Mouse (Mus musculus) ovary, postnatal 14 days (tissue): ENCODE data around the gene Kank2.
"Not testable (repeated sequence)": the region's sequence is repeated elsewhere in the genome, so short reads cannot be mapped to it uniquely, and the experiment has no call there.

ENCODE experiments used
- DNase-seq: peaks from one replicate; pipeline ENCODE4 v3.0.0; 2022; ENCODE audit warnings: low spot score

The Kank2 gene

DNA sequence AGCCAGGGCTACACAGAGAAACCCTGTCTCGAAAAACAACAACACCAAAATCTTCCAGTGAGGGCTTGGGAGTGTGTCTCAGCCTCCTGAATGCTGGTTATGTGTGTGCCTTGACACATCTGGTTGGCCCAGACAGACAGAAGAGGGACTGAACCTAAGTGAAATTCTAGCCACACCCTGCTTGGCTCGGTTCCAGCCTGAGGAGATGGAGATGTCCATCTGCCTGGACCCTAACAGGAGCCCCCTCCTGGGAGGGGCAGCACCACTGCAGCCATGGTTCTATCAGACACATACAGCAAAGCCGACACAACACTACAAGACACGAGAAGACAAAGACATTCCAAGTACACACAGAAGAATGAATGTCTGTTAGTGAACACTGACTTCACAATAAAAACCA is 19.6 kb upstream of the Kank2 start:
- DNase-seq, result no peak

DNA sequence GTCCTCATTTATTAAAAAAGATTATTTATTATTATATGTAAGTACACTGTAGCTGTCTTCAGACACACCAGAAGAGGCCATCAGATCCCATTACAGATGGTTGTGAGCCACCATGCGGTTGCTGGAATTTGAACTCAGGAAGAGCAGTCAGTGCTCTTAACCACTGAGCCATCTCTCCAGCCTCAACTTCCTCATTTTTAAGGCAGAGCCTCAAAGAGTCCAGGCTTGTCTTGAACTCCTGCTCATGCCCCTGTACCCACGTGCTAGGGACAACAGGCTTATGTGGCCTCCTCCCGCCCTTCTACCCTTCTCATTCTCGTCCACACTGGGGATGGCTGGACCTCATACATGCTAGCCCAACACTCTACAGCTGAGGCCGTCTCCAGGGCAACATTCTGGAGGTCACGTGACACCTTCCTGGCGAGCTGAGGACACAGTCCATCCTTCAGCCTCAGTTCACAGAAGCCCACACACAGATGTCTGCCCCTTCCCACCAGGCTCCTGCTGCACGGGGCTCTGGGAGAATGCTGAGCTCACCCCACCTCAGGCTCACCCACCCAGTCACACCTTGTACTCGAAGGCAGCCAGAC is 18.3 kb upstream of the Kank2 start:
- no peak for DNase-seq

DNA sequence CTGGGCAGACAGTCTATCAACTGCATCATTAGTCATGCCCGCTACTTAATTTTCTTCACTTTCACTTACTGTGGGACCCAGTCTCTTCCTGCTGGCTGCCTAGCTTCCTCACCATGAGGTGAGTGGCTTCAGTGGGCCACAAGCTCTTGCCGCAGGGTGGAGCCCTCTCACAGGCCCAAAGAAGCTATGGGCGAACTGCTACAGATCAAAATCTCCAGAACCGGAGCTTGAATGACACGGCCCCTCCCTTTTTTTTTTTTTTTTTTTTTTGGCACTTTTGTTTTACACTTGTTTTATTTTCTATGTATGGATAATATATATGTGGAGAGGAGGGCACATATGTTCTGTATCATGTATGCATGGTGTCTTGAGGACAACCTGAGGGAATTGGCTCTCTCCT is 12.6 kb upstream of the Kank2 start:
- no peak for DNase-seq

DNA sequence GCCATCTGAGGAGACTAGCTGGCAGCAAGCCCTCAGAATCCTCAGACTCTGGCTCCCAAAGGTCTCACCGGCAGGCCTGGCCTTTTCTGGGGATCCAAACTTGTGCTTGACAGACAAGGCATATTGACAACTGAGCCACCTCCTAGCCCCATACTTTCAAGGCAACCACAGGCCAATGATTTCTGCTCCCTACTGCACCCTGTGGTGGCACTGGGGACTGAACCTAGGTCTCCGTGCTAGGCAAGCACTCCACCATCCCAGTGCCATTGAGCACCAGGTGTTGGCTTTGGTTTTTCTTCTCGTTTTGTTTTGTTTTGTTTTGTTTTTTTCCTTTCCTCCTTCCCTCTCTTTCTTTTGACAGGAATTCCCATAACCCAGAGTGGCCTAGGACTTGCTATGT is 10.0 kb upstream of the Kank2 start:
- no peak for DNase-seq

DNA sequence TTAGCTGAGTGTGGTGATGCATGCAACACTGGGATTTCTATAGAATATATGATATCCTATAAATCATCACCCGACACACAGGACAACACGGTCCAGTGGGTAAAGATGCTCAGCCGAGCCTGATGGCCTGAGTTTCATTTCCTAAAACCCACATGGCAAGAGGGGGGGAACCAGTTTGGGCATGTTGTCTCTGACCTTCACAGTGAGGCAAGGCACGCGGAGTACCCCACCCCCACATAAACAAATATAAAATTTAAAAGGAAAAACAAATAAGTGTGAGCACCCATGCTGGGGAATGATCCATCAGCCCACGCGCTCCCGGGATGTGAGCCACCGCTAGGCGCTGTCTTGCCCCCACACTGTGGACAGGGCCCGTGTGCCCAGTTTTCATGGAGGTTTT is 8.4 kb upstream of the Kank2 start:
- DNase-seq, result no peak

DNA sequence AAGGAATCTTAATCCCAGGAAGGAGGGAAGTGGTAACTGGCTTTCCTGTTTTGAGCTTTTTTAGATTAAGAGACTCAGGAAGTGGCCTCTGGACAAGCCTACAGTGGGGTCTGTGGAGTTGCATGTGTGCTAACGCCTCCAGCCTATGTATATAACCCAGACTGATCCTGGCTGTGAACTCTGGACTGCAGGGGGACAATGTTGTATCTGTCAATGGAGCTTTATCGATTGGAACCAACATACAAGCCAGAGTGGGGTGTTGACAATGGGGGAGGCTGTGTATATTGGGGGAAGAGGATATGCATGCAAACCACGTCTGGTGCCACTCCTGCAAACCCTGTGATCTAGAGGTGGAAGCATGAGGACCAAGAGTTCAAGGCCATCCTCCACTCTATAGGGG is 7.8 kb upstream of the Kank2 start:
- no peak for DNase-seq

DNA sequence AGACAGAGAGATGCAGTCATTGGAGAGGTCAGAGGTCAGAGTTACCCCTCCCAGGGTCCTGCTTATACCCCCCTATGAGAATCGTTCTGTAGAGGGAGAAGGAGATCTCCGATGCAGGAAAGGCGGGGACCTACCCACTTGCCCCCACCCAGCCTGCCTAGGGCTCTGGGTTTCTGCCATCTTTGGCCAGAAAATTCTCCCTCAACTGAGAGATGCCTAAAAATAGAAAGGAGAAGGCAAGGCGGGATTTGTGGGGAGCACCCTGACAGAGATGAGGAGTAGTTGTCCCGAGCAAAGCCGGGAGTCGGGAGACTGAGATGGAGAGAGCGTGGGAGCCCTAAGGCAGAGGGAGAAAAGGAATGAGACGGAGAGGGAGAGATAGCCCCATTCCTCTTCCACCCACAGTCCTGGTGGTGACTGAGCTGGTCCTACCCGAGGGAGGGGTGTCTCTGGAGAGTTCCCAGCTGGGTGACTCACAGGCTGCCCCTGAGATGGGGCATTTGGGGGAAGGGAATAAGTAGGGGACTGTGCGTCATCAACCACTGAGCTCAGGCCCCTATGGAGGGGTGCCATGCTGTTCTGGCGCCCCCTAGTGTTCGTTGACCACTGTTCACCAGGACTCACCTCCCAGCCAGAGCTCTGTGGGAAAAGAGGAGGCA is 5.6 kb upstream of the Kank2 start:
- DNase-seq, result peak; percentile 82

DNA sequence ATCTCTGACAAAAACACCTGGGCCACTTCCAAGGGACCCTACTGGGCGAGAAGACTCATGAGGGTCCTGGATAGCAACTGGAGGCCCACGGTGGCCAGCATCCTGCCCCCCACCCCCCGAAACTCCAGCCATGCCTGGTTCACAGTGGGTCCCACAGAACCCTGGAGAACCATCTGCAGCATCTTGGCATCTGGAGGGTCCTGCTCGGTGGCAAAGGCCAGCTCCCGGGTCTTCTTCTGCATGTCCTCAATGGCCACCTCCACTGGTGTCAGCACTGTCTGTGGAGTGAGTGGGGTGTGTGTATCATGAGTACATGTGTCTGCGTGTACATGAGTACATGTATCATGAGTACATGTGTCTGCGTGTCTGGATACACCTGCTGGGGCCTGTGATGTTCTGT is 3.0 kb upstream of the Kank2 start:
- DNase-seq, result no peak

DNA sequence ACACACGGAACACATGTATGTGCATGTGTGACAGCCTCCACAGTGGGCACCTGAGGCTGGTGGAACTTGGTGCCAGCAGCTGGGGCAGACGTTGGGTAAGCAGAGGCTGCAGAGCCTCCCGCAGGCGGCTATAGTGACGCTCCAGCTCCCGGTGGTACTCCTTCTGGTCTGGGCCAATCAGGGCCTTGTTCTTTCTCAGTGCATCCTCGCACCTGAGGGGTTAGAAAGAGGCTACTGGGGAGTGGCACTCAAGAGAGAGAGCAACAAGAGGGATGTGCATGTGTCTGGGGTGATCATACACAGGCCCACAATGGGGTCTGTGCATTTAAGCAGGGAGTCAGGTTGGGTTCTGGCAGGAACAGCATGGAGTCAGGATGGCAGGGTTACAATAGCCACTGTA is 2.6 kb upstream of the Kank2 start:
- no peak for DNase-seq

DNA sequence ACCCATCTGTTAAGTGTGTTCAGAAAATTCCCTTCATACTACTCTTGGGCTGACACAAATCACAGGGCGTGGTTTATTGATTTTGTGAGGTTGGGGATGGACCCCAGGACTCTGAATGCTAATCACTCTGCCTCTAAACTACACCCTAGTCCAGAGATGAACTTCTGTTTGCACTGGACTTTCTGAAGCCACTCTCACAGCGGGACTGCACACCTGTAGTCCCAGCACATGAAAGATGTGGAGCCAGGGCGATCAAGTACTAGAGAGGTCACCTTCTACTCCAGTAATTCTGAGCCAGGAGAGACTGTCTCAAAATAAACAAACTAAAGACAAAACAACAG is 436 bp upstream of the Kank2 start:
- DNase-seq, result no peak

DNA sequence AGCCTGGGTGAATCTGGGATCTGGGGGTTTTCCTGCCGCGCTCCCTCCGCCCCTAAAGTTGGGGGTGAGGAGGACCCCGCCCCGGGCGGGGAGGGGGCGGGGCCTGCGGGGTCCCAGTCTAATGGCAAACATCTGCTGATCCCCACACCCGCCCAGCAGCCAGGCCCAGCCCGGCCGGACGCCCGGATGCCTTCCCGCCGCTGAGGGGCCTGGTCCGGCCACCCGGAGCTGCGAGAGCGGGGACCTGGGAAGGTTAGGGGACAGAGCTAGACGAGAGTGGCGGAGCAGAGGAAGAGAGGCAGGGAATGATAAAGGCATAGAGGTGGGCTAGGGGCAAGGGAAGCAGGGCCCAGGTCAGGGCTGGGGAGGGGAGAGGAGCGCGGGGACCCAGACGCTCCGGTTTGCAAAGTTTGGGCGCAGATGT is 611 bp downstream of the Kank2 start:
- DNase-seq, result peak; percentile 69

DNA sequence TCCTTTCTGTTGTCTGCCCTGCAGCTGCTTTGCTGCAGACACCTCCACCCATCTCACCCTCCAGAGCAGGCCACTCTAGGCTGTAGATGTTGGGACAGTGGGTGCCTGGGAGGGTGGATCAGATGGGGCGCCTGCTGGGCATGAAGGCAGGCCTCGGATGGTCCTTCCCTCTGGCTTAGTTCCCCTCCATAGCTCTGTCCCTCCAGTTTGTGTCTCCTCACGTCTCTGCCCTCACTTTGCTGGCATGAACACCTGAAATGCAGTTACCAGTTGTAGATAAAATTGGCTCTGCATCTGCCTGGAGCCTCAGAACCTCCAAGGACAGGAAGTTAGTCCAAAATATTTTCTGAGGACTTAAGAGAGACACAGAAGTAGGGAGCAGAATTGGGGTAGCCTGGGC is 1.6 kb downstream of the Kank2 start:
- DNase-seq, result no peak

DNA sequence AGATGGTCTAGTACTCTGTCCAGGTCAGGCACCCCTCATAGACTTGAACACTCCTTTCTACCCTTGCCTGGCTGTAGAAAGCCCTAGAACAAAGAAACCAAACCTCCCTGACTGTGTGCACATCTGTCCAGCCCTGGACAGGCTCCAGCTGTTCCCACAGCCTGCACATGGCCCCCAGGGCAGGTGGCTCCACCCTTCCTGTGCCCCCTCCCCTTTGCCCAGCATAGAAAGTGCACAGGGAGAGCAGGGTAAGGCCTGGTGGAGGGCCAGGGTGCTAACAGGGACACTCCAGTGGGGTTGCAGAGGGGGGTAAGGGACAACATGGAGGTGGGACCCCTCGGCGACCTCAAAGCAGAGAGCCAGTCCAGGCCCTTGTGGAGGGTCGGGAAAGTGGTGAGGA is 2.3 kb downstream of the Kank2 start:
- no peak for DNase-seq

DNA sequence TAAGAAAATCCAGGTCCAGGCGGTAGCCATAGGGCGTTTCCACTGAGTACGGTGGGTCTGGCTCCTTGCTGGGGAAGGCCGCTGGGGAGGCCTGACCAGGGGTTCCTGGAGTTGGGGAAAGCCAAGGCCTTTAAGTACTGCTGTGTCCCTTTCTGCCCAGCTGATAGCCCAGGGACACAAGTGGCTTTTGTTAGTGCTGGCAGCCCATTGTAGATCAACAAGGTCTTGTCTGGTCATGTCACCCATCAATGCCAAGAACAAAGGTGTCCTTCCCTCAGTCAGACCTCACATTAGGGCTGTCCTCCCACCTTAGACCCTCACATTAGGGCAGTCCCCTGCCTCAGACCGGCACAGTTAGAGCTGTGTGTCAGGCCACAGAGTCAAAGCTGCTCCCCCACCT is 3.0 kb downstream of the Kank2 start:
- DNase-seq, result no peak

DNA sequence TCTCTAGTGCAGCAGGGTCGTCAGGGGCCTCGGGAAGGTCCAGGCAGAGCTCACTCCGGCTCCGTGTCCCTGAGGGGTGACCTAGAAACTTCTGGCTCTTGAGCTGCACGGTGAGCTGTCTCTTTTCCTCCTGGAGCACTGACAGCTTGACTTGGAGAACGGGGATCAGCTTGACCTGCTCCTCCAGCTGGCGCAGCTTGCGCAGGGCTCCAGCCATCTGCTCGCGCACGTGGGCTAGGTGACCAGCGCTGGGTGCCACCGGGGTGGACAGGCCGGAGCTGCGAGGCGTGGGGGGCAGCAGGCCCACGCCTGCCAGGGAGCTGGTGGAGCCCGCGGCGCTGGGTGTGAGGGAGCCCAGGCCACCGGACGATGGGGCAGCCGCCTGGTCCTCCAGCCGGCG is 3.6 kb downstream of the Kank2 start:
- no peak for DNase-seq

DNA sequence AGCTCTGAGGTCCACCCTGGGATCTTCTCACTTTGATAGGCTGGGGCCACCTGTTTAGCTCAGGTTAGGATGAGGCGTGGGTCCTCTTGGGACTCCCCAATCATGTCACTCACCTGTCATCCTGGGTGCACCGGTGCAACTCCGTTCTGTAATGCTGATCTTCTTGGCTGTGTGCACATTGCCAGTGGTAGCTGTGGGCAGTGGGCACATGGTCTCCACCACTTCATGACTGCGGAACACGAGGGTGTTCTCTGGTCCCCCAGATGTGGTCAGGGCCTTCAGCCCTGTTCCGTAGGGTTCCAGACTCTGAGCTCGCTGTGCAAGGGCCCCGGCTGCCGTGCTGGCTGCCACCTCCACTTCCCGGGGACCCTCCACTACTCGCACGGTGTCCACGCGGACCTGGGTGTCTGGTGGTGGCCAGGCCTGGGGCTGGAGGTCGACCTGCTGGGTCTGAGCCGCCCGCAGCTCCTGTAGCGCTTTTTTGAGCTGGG is 4.2 kb downstream of the Kank2 start:
- no peak for DNase-seq

DNA sequence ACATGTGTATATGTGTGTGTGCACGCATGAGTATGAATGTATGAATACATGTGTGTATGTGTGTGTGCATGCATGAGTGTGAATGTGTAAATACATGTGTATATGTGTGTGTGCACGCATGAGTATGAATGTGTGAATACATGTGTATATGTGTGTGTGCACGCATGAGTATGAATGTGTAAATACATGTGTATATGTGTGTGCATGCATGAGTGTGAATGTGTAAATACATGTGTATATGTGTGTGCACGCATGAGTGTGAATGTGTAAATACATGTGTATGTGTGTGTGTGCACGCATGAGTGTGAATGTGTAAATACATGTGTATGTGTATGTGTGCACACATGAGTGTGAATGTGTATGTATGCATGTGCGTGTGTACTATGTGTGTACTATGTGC is 5.0 kb downstream of the Kank2 start:
- not testable (repeated sequence) for DNase-seq

DNA sequence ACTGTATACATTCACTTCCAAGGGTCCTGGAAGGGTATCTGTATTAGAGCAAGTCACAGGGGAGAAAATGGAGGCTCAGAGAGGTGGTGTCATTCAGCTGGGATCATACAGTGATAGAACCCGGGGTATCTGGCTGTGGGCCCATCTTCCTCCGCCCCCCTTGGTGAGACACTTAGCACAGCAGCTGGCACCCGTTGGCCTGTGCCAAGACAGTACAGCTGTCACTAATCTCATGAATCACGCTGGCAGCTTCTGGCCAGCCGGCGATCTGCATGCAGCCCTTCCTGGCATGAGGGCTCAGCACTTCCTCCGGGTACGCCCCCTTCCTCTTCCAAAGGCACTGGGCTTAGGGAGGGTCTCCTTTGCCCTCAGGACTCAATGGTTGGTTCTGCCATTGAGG is 5.9 kb downstream of the Kank2 start:
- DNase-seq, result no peak

DNA sequence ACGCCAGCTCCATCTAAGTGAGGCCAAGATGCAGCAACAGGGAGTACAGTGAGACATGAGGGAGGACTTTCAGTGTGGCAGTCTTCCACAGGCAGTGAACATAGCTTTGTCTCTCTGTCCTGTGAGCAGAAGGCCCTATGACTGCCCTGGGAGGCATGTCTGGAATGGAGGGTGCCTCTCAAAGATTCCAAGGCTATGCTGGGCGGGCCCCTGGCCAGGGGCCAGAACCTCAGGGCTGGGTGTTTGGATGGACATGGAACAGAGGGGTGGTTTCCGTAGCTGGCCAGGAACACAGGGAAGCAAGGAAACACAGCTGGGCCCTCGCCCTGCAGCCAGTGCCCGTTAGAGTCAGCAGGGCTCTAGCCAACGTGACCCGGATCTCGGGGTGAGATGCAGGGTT is 6.7 kb downstream of the Kank2 start:
- no peak for DNase-seq

DNA sequence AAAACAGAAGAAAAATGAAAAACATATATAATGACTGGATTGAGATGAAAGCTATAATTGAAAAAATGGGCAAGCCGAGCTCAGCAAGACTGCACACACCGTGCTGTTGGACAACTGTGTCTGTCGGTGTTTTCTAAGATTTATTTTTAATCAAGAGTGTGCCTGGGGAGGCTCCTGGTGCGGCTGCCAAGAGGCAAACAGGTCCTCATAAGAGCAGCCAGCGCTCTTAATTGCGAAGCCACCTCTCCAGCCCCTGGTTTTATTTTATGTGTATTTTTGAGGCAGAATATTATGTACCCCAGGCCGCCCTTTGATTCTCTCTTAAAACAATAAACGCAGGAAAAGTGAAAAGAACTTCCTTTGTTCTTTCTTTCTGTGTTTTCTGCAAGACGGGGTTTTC is 10.3 kb downstream of the Kank2 start:
- DNase-seq, result no peak

DNA sequence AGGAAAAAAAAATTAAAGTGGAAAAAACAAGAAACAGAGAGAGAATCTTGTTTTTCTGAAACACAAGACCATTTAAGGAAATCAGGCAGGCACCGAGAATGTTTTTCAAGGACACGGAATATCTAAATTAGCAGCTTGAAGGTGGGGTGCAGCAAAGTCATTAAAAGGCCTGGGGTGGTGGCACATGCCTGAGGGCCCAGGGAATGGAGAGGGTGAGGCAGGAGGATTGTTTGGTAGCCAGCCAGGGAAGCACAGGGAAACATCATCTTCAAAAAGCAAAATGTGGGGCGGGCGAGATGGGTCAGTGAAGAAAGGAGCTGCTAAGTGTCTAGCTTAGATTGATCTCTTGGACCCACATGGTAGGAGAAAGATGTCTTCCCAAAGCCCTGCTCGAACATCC is 10.9 kb downstream of the Kank2 start:
- DNase-seq, result no peak

DNA sequence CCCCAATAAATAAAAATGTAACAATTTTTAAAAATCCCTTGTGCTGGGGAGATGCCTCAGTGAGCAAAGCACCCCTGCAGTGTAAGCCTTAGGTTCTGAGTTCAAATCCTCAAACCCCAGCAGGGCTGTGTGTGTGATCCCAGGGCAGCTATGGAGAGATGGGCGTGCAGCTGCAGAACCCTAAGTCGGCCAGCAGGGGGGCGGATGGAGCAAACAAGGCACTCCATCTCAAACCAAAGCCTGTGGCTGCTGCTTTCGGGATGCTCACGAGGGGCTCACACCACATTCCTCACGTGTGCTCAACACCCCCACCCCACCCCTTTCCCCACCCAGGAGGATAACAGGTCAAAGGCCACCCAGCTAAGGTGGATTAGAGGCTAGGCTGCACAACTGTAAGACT is 11.6 kb downstream of the Kank2 start:
- peak; percentile 54 for DNase-seq

DNA sequence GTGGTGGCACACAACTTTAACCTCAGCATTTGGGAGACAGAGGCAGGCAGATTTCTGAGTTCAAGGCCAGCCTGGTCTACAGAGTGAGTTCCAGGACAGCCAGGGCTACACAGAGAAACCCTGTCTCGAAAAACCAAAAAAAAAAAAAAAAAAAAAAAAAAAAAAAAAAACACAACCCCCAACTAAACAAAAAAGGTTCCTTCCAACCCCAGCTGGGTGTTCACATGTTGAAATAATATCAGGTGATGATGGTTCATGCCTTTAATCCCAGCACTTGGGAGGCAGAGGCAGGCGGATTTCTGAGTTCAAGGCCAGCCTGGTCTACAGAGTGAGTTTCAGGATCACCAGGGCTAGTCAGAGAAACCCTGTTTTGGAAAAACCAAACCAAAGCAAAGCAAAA is 12.2 kb downstream of the Kank2 start:
- not testable (repeated sequence) for DNase-seq

DNA sequence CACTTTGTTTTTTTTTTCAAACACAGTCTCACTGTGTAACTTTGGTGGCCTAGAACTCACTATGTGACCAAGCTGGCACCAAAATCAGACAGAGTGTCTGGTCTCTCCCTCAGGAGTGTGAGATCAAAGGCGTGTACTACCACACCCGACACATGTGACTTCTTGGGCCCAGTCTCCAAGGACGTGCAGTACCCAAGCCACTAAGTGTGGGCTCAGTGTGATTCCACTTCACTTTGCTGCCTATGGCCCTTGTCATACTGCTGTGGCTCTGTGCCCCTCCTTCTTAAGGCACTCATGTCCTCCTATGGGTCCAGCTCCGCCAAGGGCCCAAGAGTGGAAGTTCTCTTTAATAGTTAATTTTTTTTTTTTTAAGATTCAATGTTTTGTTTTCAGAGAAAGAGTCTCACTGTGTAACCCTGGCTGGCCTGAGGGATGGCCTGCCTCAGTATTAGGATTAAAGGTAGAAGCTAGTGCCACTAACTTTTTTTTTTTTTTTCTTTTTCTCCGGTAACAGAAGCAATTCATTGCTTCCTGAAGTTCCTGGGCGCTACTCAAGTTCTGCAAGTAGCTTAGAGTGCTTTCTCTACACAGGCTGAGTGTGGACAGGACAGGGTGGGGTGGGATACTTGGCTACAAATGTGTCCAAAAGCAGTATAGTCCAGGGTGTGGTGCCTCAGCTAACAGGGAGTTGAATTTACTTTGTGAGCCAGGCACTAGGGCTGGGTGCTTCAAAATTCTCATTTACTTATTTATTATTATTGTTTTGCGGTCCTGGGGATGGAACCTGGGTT is 13.8 kb downstream of the Kank2 start:
- no peak for DNase-seq
